Mouse (Mus musculus): Measurements from ENCODE around the gene Gm21627.
"Not testable (repeated sequence)": the region's sequence is repeated elsewhere in the genome, so short reads cannot be mapped to it uniquely, and the experiment has no call there.

Gene Gm21627

DNA sequence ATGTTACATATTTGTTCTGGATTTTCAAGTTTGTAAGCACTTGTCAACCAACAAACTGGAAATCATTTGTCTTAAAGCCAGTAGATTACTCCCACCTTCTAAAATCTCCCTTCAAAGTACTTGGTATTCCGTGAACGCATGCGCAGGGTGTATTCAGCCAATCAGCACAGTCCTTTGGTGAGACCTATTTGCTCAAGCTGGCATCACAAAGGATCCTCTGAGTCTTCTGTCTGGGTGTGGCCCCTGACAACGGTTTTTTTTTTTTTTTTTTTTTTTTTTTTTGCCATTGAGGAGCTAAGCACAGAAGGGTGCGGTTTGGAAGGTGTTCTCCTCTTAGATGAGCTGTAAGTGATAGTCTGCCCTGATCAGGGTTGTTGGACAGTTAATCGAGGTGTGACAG, at the start of gene Gm21627:
Gene Gm21627 (plus strand): TSS at position 301 of the 400 bp plus-strand sequence.
- not testable (repeated sequence) for DNase-seq (ENCODE audit: low read depth, low spot score)

All from forelimb bud, embryonic 11.5 days (tissue).